11 mouse cellular contexts compared by ENCODE assay signal in genomic region chr13:47843541-47844267, GRCm38 (mm10).
DNase-seq lines count a peak whose midpoint lies in the region; ATAC-seq and TF ChIP-seq lines count a peak whose summit lies in the region.
"Had no signal": no experiment of that assay in that cellular context is flagged by ENCODE, and none has a peak within 500 bp of the region (broad histone marks: within the 10 kb centered on the region; RNA-seq: fewer than 3 reads in every experiment).

No protein-coding gene starts in this region.

- H3K4me1 ChIP-seq in lung, embryonic 14.5 days (ENCODE audit: insufficient read depth): peaks cover 3% of the 10 kb centered on the region; the same call in 1 of the 2 replicates
- peaks cover 9% of the 10 kb centered on the region for H3K4me1 ChIP-seq in embryonic facial prominence, embryonic 13.5 days
- H3K4me1 ChIP-seq in hindbrain, embryonic 13.5 days (replicated peaks): peaks cover 19% of the 10 kb centered on the region
- H3K4me1 ChIP-seq in neural tube, embryonic 12.5 days: peaks cover 20% of the 10 kb centered on the region

- H3K4me3 ChIP-seq in lung, embryonic 14.5 days (ENCODE audit: low read depth, low read length): no peak overlapping the region
- no peak overlapping the region for H3K4me3 ChIP-seq in embryonic facial prominence, embryonic 13.5 days
- no peak overlapping the region for H3K4me3 ChIP-seq in hindbrain, embryonic 13.5 days
- no peak overlapping the region for H3K4me3 ChIP-seq in neural tube, embryonic 12.5 days

- H3K4me2 ChIP-seq in lung, embryonic 14.5 days: 0 out of 2 replicates have a peak overlapping the region, but pooled peaks have one; percentile 3
- 0 out of 2 replicates have a peak overlapping the region, but pooled peaks have one; percentile 1 for H3K4me2 ChIP-seq in embryonic facial prominence, embryonic 13.5 days
- H3K4me2 ChIP-seq in hindbrain, embryonic 13.5 days: peak overlapping the region; percentile 37
- H3K4me2 ChIP-seq in neural tube, embryonic 12.5 days (replicated peaks): peak overlapping the region; percentile 48

- H3K9ac ChIP-seq in lung, embryonic 14.5 days: no peak overlapping the region
- H3K9ac ChIP-seq in embryonic facial prominence, embryonic 13.5 days: no peak overlapping the region
- H3K9ac ChIP-seq in hindbrain, embryonic 13.5 days: peak overlapping the region; percentile 51; the same call in 1 of the 2 replicates
- H3K9ac ChIP-seq in neural tube, embryonic 12.5 days: no peak overlapping the region

- no peaks in the 10 kb centered on the region for H3K27me3 ChIP-seq in lung, embryonic 14.5 days (ENCODE audit: insufficient read depth, low read length)
- no peaks in the 10 kb centered on the region for H3K27me3 ChIP-seq in embryonic facial prominence, embryonic 13.5 days
- no peaks in the 10 kb centered on the region for H3K27me3 ChIP-seq in hindbrain, embryonic 13.5 days
- H3K27me3 ChIP-seq in neural tube, embryonic 12.5 days (replicated peaks): no peaks in the 10 kb centered on the region
- H3K27me3 ChIP-seq: CH12.LX had no signal

- WGBS in lung, embryonic 14.5 days: 54% methylated on average over 13 of the region's 13 CpGs
- 55% methylated on average over 13 of the region's 13 CpGs for WGBS in embryonic facial prominence, embryonic 13.5 days
- WGBS in hindbrain, embryonic 13.5 days: 17% methylated on average over 13 of the region's 13 CpGs
- 25% methylated on average over 13 of the region's 13 CpGs for WGBS in neural tube, embryonic 12.5 days

- H3K27ac ChIP-seq in lung, embryonic 14.5 days (ENCODE audit: low read depth): no peak overlapping the region
- H3K27ac ChIP-seq in embryonic facial prominence, embryonic 13.5 days: no peak overlapping the region
- H3K27ac ChIP-seq in hindbrain, embryonic 13.5 days: peak overlapping the region; percentile 77
- H3K27ac ChIP-seq in neural tube, embryonic 12.5 days: no peak overlapping the region

- no peak for DNase-seq in lung, embryonic 14.5 days
- no peak for DNase-seq in lung, postnatal 4 days
- DNase-seq in spleen, adult 12 weeks (ENCODE audit: low spot score): no peak
- no peak for DNase-seq in urinary bladder, adult 2 months (ENCODE audit: low spot score)
- DNase-seq: gastrocnemius, postnatal 10 days; heart, postnatal 10 days; liver had no signal

- H3K9me3 ChIP-seq in lung, embryonic 14.5 days (ENCODE audit: low read depth, low read length): no peaks in the 10 kb centered on the region
- peaks cover 3% of the 10 kb centered on the region for H3K9me3 ChIP-seq in embryonic facial prominence, embryonic 13.5 days
- no peaks in the 10 kb centered on the region for H3K9me3 ChIP-seq in hindbrain, embryonic 13.5 days
- no peaks in the 10 kb centered on the region for H3K9me3 ChIP-seq in neural tube, embryonic 12.5 days

- ATAC-seq in lung, embryonic 14.5 days (ENCODE audit: insufficient read depth): no peak
- ATAC-seq in embryonic facial prominence, embryonic 13.5 days (ENCODE audit: insufficient number of reproducible peaks, insufficient read depth, low FRiP score, low TSS enrichment, low read depth): 0 out of 2 replicates have a peak, but pooled peaks have one; percentile 59
- ATAC-seq in hindbrain, embryonic 13.5 days (ENCODE audit: low FRiP score): no peak; the same call in 1 of the 2 replicates
- no peak for ATAC-seq in neural tube, embryonic 12.5 days (ENCODE audit: low FRiP score, low read depth)

- TF ChIP-seq CTCF in lung, embryonic 14.5 days (IDR thresholded peaks at IDR 0.05; ENCODE audit: low read depth): no peak

- H3K36me3 ChIP-seq in lung, embryonic 14.5 days (ENCODE audit: insufficient read depth): no peaks in the 10 kb centered on the region
- no peaks in the 10 kb centered on the region for H3K36me3 ChIP-seq in embryonic facial prominence, embryonic 13.5 days
- H3K36me3 ChIP-seq in hindbrain, embryonic 13.5 days: no peaks in the 10 kb centered on the region
- H3K36me3 ChIP-seq in neural tube, embryonic 12.5 days: no peaks in the 10 kb centered on the region
